22 mouse cellular contexts compared by ENCODE assay signal in the genomic region with DNA sequence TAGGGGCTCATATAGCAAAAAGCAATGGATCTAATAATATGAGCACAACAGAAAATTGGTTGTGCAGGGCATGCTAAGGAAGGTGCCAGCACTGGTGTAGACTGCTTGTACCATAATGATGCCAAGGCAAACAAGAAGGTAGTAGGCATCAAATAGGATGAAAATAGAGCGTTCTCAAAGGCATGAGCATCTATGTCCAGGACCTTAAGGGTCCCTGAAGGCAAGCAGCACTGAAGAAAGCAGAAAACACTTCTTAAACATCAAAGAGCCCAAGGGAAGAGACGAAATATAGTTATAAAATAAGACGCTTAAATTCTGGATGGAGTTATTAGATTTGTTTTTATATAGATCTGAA.
A peak's percentile ranks its signal among the peaks of the same experiment; 100 is the strongest.
DNase-seq lines count a peak whose midpoint lies in the region; ATAC-seq lines count a peak whose summit lies in the region.
"Had no signal": no experiment of that assay in that cellular context is flagged by ENCODE, and none has a peak within 500 bp of the region (broad histone marks: within the 10 kb centered on the region; RNA-seq: fewer than 3 reads in every experiment).

No protein-coding gene starts in this region.

- H3K4me1 ChIP-seq in limb, embryonic 10.5 days = peaks cover 6% of the 10 kb centered on the region
- peaks cover 2% of the 10 kb centered on the region; the same call in 1 of the 2 replicates for H3K4me1 ChIP-seq in limb, embryonic 11.5 days (ENCODE audit: control insufficient read depth, insufficient read depth, low read length)
- H3K4me1 ChIP-seq in limb, embryonic 12.5 days (replicated peaks) = peaks cover 6% of the 10 kb centered on the region
- H3K4me1 ChIP-seq in limb, embryonic 13.5 days = peaks cover 8% of the 10 kb centered on the region
- H3K4me1 ChIP-seq in midbrain, embryonic 13.5 days (replicated peaks) = no peaks in the 10 kb centered on the region
- no peaks in the 10 kb centered on the region for H3K4me1 ChIP-seq in hindbrain, embryonic 12.5 days

- ATAC-seq in limb, embryonic 11.5 days (ENCODE audit: insufficient number of reproducible peaks, low FRiP score, low TSS enrichment, low read depth) = peak; percentile 51; the same call in 1 of the 2 replicates
- peak; percentile 66 for ATAC-seq in limb, embryonic 12.5 days (ENCODE audit: insufficient number of reproducible peaks, insufficient read depth, low FRiP score, low TSS enrichment, low read depth)
- peak; percentile 48 for ATAC-seq in limb, embryonic 13.5 days (ENCODE audit: low FRiP score, low read depth)
- ATAC-seq in midbrain, embryonic 13.5 days = no peak
- no peak for ATAC-seq in frontal cortex, adult (ENCODE audit: low TSS enrichment)
- no peak for ATAC-seq in hindbrain, embryonic 12.5 days (ENCODE audit: low FRiP score)
- ATAC-seq: activated CD4-positive, CD25-positive, alpha-beta regulatory T cell, adult 4 months; CD4-positive, CD25-positive, alpha-beta regulatory T cell, adult 4 months; Patski had no signal

- no peak overlapping the region for H3K4me3 ChIP-seq in limb, embryonic 10.5 days
- H3K4me3 ChIP-seq in limb, embryonic 11.5 days (ENCODE audit: low read depth, low read length) = no peak overlapping the region
- H3K4me3 ChIP-seq in limb, embryonic 12.5 days (replicated peaks) = no peak overlapping the region
- H3K4me3 ChIP-seq in limb, embryonic 13.5 days = no peak overlapping the region
- no peak overlapping the region for H3K4me3 ChIP-seq in midbrain, embryonic 13.5 days (replicated peaks)
- no peak overlapping the region for H3K4me3 ChIP-seq in hindbrain, embryonic 12.5 days

- no peaks in the 10 kb centered on the region for H3K27me3 ChIP-seq in limb, embryonic 10.5 days (ENCODE audit: low read depth, poor library complexity, severe bottlenecking)
- no peaks in the 10 kb centered on the region for H3K27me3 ChIP-seq in limb, embryonic 11.5 days (ENCODE audit: control insufficient read depth, insufficient read depth, low read length)
- H3K27me3 ChIP-seq in limb, embryonic 12.5 days = no peaks in the 10 kb centered on the region
- no peaks in the 10 kb centered on the region for H3K27me3 ChIP-seq in limb, embryonic 13.5 days
- no peaks in the 10 kb centered on the region for H3K27me3 ChIP-seq in midbrain, embryonic 13.5 days
- no peaks in the 10 kb centered on the region for H3K27me3 ChIP-seq in hindbrain, embryonic 12.5 days
- H3K27me3 ChIP-seq: CH12.LX had no signal

- no peaks in the 10 kb centered on the region for H3K36me3 ChIP-seq in limb, embryonic 10.5 days
- H3K36me3 ChIP-seq in limb, embryonic 11.5 days (ENCODE audit: control insufficient read depth, insufficient read depth, low read length) = no peaks in the 10 kb centered on the region
- H3K36me3 ChIP-seq in limb, embryonic 12.5 days = no peaks in the 10 kb centered on the region
- no peaks in the 10 kb centered on the region for H3K36me3 ChIP-seq in limb, embryonic 13.5 days
- H3K36me3 ChIP-seq in midbrain, embryonic 13.5 days = no peaks in the 10 kb centered on the region
- H3K36me3 ChIP-seq in hindbrain, embryonic 12.5 days = no peaks in the 10 kb centered on the region
- H3K36me3 ChIP-seq: G1E had no signal

- no peaks in the 10 kb centered on the region for H3K9me3 ChIP-seq in limb, embryonic 10.5 days (replicated peaks)
- no peaks in the 10 kb centered on the region for H3K9me3 ChIP-seq in limb, embryonic 11.5 days (ENCODE audit: control insufficient read depth, low read length)
- no peaks in the 10 kb centered on the region for H3K9me3 ChIP-seq in limb, embryonic 12.5 days
- no peaks in the 10 kb centered on the region for H3K9me3 ChIP-seq in limb, embryonic 13.5 days
- H3K9me3 ChIP-seq in midbrain, embryonic 13.5 days = no peaks in the 10 kb centered on the region
- H3K9me3 ChIP-seq in hindbrain, embryonic 12.5 days (replicated peaks) = no peaks in the 10 kb centered on the region
- H3K9me3 ChIP-seq: G1E had no signal

- 65% methylated on average over 3 of the region's 3 CpGs for WGBS in limb, embryonic 10.5 days
- 35% methylated on average over 3 of the region's 3 CpGs for WGBS in limb, embryonic 11.5 days
- 27% methylated on average over 3 of the region's 3 CpGs for WGBS in limb, embryonic 12.5 days
- WGBS in limb, embryonic 13.5 days = 23% methylated on average over 3 of the region's 3 CpGs
- 87% methylated on average over 3 of the region's 3 CpGs for WGBS in midbrain, embryonic 13.5 days
- 87% methylated on average over 3 of the region's 3 CpGs for WGBS in hindbrain, embryonic 12.5 days

- H3K9ac ChIP-seq in limb, embryonic 11.5 days (ENCODE audit: low read length) = no peak overlapping the region
- no peak overlapping the region for H3K9ac ChIP-seq in limb, embryonic 12.5 days (replicated peaks)
- H3K9ac ChIP-seq in limb, embryonic 13.5 days = no peak overlapping the region
- H3K9ac ChIP-seq in midbrain, embryonic 13.5 days (replicated peaks) = no peak overlapping the region
- H3K9ac ChIP-seq in hindbrain, embryonic 12.5 days = no peak overlapping the region

- H3K4me2 ChIP-seq in limb, embryonic 11.5 days (ENCODE audit: low read depth, severe bottlenecking) = peak overlapping the region; percentile 12; the same call in 1 of the 2 replicates
- 0 out of 2 replicates have a peak overlapping the region, but pooled peaks have one; percentile 2 for H3K4me2 ChIP-seq in limb, embryonic 12.5 days
- no peak overlapping the region for H3K4me2 ChIP-seq in limb, embryonic 13.5 days (replicated peaks)
- no peak overlapping the region for H3K4me2 ChIP-seq in midbrain, embryonic 13.5 days (replicated peaks)
- H3K4me2 ChIP-seq in hindbrain, embryonic 12.5 days (replicated peaks) = no peak overlapping the region

- DNase-seq in limb, embryonic 10.5 days (ENCODE audit: low spot score) = no peak
- no peak for DNase-seq in limb, embryonic 11.5 days (ENCODE audit: low spot score)
- DNase-seq in layer of hippocampus, adult 8-10 months (ENCODE audit: low spot score in 2 of 2) = no peak
- DNase-seq: adrenal gland, adult 2 months; adrenal gland, adult 8-10 months; adrenal gland, postnatal 10 days; adrenal gland, postnatal 14 days; adrenal gland, postnatal 25 days; adrenal gland, postnatal 36 days; B cell, adult 2 months; cerebellum, adult 11 months; cerebellum, adult 11-12 months had no signal

- H3K27ac ChIP-seq in limb, embryonic 10.5 days = 0 out of 2 replicates have a peak overlapping the region, but pooled peaks have one; percentile 46
- H3K27ac ChIP-seq in limb, embryonic 11.5 days (replicated peaks; ENCODE audit: low read depth, low read length) = no peak overlapping the region
- H3K27ac ChIP-seq in limb, embryonic 12.5 days = peak overlapping the region; percentile 31; the same call in 1 of the 2 replicates
- no peak overlapping the region; the same call in 1 of the 2 replicates for H3K27ac ChIP-seq in limb, embryonic 13.5 days
- H3K27ac ChIP-seq in midbrain, embryonic 13.5 days = no peak overlapping the region
- no peak overlapping the region for H3K27ac ChIP-seq in hindbrain, embryonic 12.5 days

Comparison
In these comparisons a context has a peak if more than half of its experiments do, and no peak if none do; other contexts are left out.
1. H3K27ac ChIP-seq: peak in limb, embryonic 10.5 days (single experiment) and limb, embryonic 12.5 days (single experiment); none in limb, embryonic 11.5 days (single experiment), limb, embryonic 13.5 days (single experiment), midbrain, embryonic 13.5 days (single experiment) and hindbrain, embryonic 12.5 days (single experiment).
2. H3K4me2 ChIP-seq: peak in limb, embryonic 11.5 days (single experiment) and limb, embryonic 12.5 days (single experiment); none in limb, embryonic 13.5 days (single experiment), midbrain, embryonic 13.5 days (single experiment) and hindbrain, embryonic 12.5 days (single experiment).
3. ATAC-seq: peak in limb, embryonic 11.5 days (single experiment), limb, embryonic 12.5 days (single experiment) and limb, embryonic 13.5 days (single experiment); none in midbrain, embryonic 13.5 days (single experiment), frontal cortex, adult (single experiment) and hindbrain, embryonic 12.5 days (single experiment).